Mouse (Mus musculus) neural tube, embryonic 12.5 days (tissue): ENCODE results near the gene Nktr. TPM values are rescaled to one million over a fixed set of nuclear protein-coding genes. Genes with fewer than 3 reads are reported as not detected.
A peak's percentile ranks its signal among the peaks of the same experiment; 100 is the strongest.

Source experiments
- ATAC-seq: fragments of 200-750 bp; cut with Nextera tagmentation; 2 replicates; pipeline ENCODE4 v1.8.0; 2017; ENCODE audit warnings: low read depth, mild to moderate bottlenecking, moderate TSS enrichment, moderate library complexity; ENCODE audit not compliant: low FRiP score
- H3K27ac ChIP-seq: fragments of 300-500 bp; sonication (generic); 2 replicates; pipeline ENCODE4 v1.5.1; 2016
- H3K27me3 ChIP-seq: fragments of 300-500 bp; sonication (generic); replicated peaks from 2 replicates; pipeline ENCODE4 v1.6.1; 2016; ENCODE audit warnings: mild to moderate bottlenecking
- H3K36me3 ChIP-seq: fragments of 300-500 bp; sonication (generic); 2 replicates; pipeline ENCODE4 v1.6.1; 2016; ENCODE audit warnings: mild to moderate bottlenecking
- H3K4me1 ChIP-seq: fragments of 300-500 bp; sonication (generic); 2 replicates; pipeline ENCODE4 v1.6.1; 2016
- H3K4me2 ChIP-seq: fragments of 300-500 bp; sonication (generic); replicated peaks from 2 replicates; pipeline ENCODE4 v1.6.1; 2016; ENCODE audit warnings: mild to moderate bottlenecking
- H3K4me3 ChIP-seq: fragments of 300-500 bp; sonication (generic); 2 replicates; pipeline ENCODE4 v1.5.1; 2016
- H3K9ac ChIP-seq: fragments of 300-500 bp; sonication (generic); 2 replicates; pipeline ENCODE4 v1.6.1; 2016; ENCODE audit warnings: mild to moderate bottlenecking
- H3K9me3 ChIP-seq: fragments of 300-500 bp; sonication (generic); 2 replicates; pipeline ENCODE4 v1.6.1; 2016; ENCODE audit warnings: mild to moderate bottlenecking
- WGBS: fragments of 180-500 bp; shearing (Covaris S2); methylation state at CpG from one replicate; pipeline ENCODE4 v1.1.7; 2016; 5-methylcytosine and 5-hydroxymethylcytosine counted together
- polyA plus RNA-seq: library from polyadenylated mRNA; unstranded; fragments of >200 nt; fragmentation: Nextera tagmentation; extraction: Ambion mirVana; gene quantifications from 2 replicates; pipeline ENCODE4 v1.2.1, GENCODE M21; 2016

The Nktr gene
- polyA plus RNA-seq, 1 experiment from 2014 or later = 57.6 TPM

DNA sequence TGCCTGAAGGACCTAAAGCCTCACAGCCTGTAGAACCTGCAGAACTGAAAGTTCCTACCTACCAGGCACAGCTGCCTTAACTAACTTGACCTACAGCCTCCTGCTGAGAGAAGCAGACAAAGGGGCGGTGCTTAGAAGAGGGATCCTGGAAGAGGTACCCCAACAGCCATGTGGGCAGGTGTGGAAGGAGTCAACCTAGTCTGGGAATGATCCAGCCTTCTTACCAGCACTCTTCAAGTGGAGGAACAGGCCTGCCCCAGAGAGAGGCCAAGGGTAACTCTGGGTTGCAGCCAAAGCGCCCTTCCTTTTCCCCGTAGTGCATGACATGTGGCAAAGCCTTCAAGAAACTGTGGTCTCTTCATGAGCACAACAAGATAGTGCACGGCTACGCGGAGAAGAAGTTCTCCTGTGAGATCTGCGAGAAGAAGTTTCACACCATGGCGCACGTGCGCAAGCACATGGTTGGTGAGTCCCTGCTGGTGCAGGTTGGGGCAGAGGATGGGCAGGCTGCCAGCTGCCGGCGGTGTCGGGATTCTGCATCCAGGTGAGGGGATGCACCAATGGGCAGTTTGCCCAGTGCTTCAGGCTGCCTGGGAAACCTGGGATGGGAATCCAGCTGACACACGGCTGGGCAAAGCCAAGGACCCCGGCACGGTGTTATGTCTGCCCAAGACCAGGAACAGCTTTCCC is 46.3 kb downstream of the Nktr start:
- peaks cover 19% of the 10 kb centered on the region for H3K4me1 ChIP-seq
- H3K36me3 ChIP-seq = peaks cover 68% of the 10 kb centered on the region
- H3K27me3 ChIP-seq = no peaks in the 10 kb centered on the region
- no peak overlapping the region for H3K4me2 ChIP-seq
- no peak for ATAC-seq
- no peaks in the 10 kb centered on the region for H3K9me3 ChIP-seq
- H3K27ac ChIP-seq = no peak overlapping the region
- 95% methylated on average over 16 of the region's 16 CpGs for WGBS
- H3K4me3 ChIP-seq = no peak overlapping the region
- H3K9ac ChIP-seq = no peak overlapping the region

- Histone ChIP-seq H3K9me3 (no peaks in the 10 kb centered on the region), H3K27ac (no peak overlapping the region), H3K4me3 (no peak overlapping the region), H3K9ac (no peak overlapping the region), H3K36me3 (peaks cover 17% of the 10 kb centered on the region), H3K4me2 (no peak overlapping the region), H3K27me3 (peaks cover 19% of the 10 kb centered on the region), H3K4me1 (0 out of 2 replicates have a peak, but pooled peaks cover under 1% of the 10 kb centered on the region)
- no peak for ATAC-seq
- 75% methylated on average over 5 of the region's 5 CpGs for WGBS
Measured at GRCm38 (mm10) chr9:121772412-121772811, 53.4 kb downstream of the Nktr start.

DNA sequence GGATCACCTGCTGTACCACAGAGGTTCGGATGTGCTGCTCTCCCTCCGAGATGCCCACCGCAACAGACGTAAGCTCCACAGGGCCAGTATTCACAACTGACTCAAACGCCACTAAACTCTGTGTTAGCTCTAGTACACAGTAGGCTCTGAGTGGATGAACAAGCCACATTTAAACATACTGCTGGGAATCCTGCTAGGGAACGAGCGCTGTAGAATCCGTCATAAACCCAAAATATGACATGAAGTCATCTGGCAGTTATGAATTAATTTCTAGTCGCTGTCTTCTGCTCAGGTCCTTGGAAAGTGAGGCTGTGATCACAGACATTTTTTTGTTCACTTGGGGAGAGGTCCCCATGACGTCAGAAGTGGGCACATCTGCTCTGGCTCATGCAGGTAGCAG is 57.0 kb downstream of the Nktr start:
- Histone ChIP-seq H3K4me1 (peaks cover 12% of the 10 kb centered on the region; the same call in 1 of the 2 replicates), H3K9ac (no peak overlapping the region), H3K36me3 (no peaks in the 10 kb centered on the region), H3K4me3 (no peak overlapping the region), H3K27ac (no peak overlapping the region), H3K27me3 (peaks cover 50% of the 10 kb centered on the region), H3K9me3 (no peaks in the 10 kb centered on the region), H3K4me2 (no peak overlapping the region)
- WGBS = 83% methylated on average over 10 of the region's 10 CpGs
- ATAC-seq = no peak

DNA sequence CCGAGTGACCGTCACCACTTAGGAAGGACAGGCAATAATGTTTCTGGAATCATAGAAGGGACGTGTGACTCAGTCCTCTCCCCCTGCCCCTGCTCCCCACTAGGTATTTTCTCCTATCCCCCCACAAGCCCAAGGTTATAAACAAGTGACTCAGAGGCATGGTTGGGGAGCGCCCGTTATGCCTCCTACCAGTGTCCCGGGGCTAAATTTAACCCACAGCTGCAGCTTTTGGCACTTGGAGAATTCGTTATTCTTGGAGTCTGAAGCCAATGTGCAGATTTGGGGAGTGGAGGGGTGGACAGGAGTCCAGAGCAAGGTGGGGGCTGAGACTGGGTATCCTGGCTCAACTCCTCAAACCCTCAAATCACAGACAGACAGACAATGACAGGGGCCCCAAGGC is 57.5 kb downstream of the Nktr start:
- no peak overlapping the region for H3K4me3 ChIP-seq
- H3K9me3 ChIP-seq = no peaks in the 10 kb centered on the region
- H3K27ac ChIP-seq = no peak overlapping the region
- H3K36me3 ChIP-seq = no peaks in the 10 kb centered on the region
- no peak overlapping the region for H3K9ac ChIP-seq
- H3K27me3 ChIP-seq = peaks cover 50% of the 10 kb centered on the region
- WGBS = 84% methylated on average over 7 of the region's 7 CpGs
- H3K4me2 ChIP-seq = no peak overlapping the region
- ATAC-seq = no peak
- peaks cover 12% of the 10 kb centered on the region; the same call in 1 of the 2 replicates for H3K4me1 ChIP-seq

- Histone ChIP-seq H3K4me1 (peaks cover 12% of the 10 kb centered on the region; the same call in 1 of the 2 replicates), H3K36me3 (no peaks in the 10 kb centered on the region), H3K27me3 (peaks cover 50% of the 10 kb centered on the region), H3K4me3 (peak within 1 kb of the TSS; percentile 21), H3K4me2 (peak within 1 kb of the TSS; percentile 60), H3K9me3 (no peaks in the 10 kb centered on the region), H3K27ac (no peak within 1 kb of the TSS), H3K9ac (no peak within 1 kb of the TSS)
- WGBS = 19% methylated on average over 30 of the region's 30 CpGs
- 0 out of 2 replicates have a peak, but pooled peaks have one; percentile 33 for ATAC-seq
Measured at GRCm38 (mm10) chr9:121777484-121778065, 58.6 kb downstream of the Nktr start, which contains the start of gene Klhl40. TSS of gene Klhl40 (plus strand) at chr9:121777607.

DNA sequence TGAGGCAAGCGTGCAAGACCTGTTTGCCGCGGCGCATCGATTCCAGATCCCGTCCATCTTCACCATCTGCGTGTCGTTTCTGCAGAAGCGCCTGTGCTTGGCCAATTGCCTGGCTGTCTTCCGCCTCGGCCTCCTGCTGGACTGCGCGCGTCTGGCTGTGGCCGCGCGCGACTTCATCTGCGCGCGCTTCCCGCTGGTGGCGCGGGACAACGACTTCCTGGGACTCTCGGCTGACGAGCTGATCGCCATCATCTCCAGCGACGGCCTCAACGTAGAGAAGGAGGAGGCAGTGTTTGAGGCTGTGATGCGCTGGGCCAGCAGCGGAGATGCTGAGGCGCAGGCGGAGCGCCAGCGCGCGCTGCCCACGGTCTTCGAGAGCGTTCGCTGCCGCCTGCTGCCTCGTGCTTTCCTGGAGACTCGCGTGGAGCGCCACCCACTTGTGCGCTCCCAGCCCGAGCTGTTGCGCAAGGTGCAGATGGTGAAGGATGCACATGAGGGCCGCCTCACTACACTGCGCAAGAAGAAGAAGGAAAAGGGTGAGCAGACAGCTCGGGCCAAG is 59.2 kb downstream of the Nktr start:
- H3K27ac ChIP-seq = no peak overlapping the region
- ATAC-seq = peak; percentile 37; the same call in 1 of the 2 replicates
- peak overlapping the region; percentile 21 for H3K4me3 ChIP-seq
- H3K27me3 ChIP-seq = peaks cover 50% of the 10 kb centered on the region
- H3K9ac ChIP-seq = no peak overlapping the region
- no peaks in the 10 kb centered on the region for H3K36me3 ChIP-seq
- peaks cover 12% of the 10 kb centered on the region; the same call in 1 of the 2 replicates for H3K4me1 ChIP-seq
- 16% methylated on average over 54 of the region's 54 CpGs for WGBS
- H3K4me2 ChIP-seq = peak overlapping the region; percentile 60
- no peaks in the 10 kb centered on the region for H3K9me3 ChIP-seq

- WGBS = 88% methylated on average over 12 of the region's 12 CpGs
- Histone ChIP-seq H3K4me1 (0 out of 2 replicates have a peak, but pooled peaks cover 3% of the 10 kb centered on the region), H3K27me3 (peaks cover 8% of the 10 kb centered on the region)
Measured at GRCm38 (mm10) chr9:121784801-121785200, 65.8 kb downstream of the Nktr start.

GRCm38 (mm10) chr9:121785261-121785660 is 66.3 kb downstream of the Nktr start:
- no peak for ATAC-seq
- no peaks in the 10 kb centered on the region for H3K9me3 ChIP-seq
- H3K4me3 ChIP-seq = no peak overlapping the region
- H3K27ac ChIP-seq = no peak overlapping the region
- H3K27me3 ChIP-seq = peaks cover 3% of the 10 kb centered on the region
- H3K4me1 ChIP-seq = 0 out of 2 replicates have a peak, but pooled peaks cover 3% of the 10 kb centered on the region
- no peak overlapping the region for H3K4me2 ChIP-seq
- 84% methylated on average over 8 of the region's 8 CpGs for WGBS
- no peak overlapping the region for H3K9ac ChIP-seq
- H3K36me3 ChIP-seq = no peaks in the 10 kb centered on the region

More at GRCm38 (mm10) chr9:121784801-121785200, 65.8 kb downstream of the Nktr start:
- Histone ChIP-seq H3K36me3 (no peaks in the 10 kb centered on the region), H3K9ac (no peak overlapping the region), H3K27ac (no peak overlapping the region), H3K9me3 (no peaks in the 10 kb centered on the region), H3K4me3 (no peak overlapping the region), H3K4me2 (no peak overlapping the region)
- ATAC-seq = no peak

GRCm38 (mm10) chr9:121786359-121786758 is 67.4 kb downstream of the Nktr start:
- Histone ChIP-seq H3K4me1 (0 out of 2 replicates have a peak, but pooled peaks cover 3% of the 10 kb centered on the region), H3K9ac (no peak overlapping the region), H3K9me3 (no peaks in the 10 kb centered on the region), H3K4me2 (no peak overlapping the region), H3K36me3 (no peaks in the 10 kb centered on the region), H3K4me3 (no peak overlapping the region), H3K27ac (no peak overlapping the region), H3K27me3 (no peaks in the 10 kb centered on the region)
- no peak for ATAC-seq
- 77% methylated on average over 2 of the region's 2 CpGs for WGBS

- no peak for ATAC-seq
- H3K4me2 ChIP-seq = no peak overlapping the region
- H3K4me1 ChIP-seq = 0 out of 2 replicates have a peak, but pooled peaks cover 5% of the 10 kb centered on the region
- no peaks in the 10 kb centered on the region for H3K36me3 ChIP-seq
- 15% methylated on average over 5 of the region's 5 CpGs for WGBS
- no peaks in the 10 kb centered on the region for H3K9me3 ChIP-seq
- H3K4me3 ChIP-seq = no peak overlapping the region
- H3K27me3 ChIP-seq = no peaks in the 10 kb centered on the region
- H3K27ac ChIP-seq = no peak overlapping the region
- H3K9ac ChIP-seq = no peak overlapping the region
Measured at GRCm38 (mm10) chr9:121791206-121791605, 72.2 kb downstream of the Nktr start.

- no peak within 1 kb of the TSS for H3K4me2 ChIP-seq
- no peaks in the 10 kb centered on the region for H3K27me3 ChIP-seq
- 53% methylated on average over 24 of the region's 24 CpGs for WGBS
- H3K4me3 ChIP-seq = no peak within 1 kb of the TSS
- H3K36me3 ChIP-seq = no peaks in the 10 kb centered on the region
- H3K9ac ChIP-seq = no peak within 1 kb of the TSS
- no peak for ATAC-seq
- no peak within 1 kb of the TSS for H3K27ac ChIP-seq
- no peaks in the 10 kb centered on the region for H3K9me3 ChIP-seq
- 0 out of 2 replicates have a peak, but pooled peaks cover 5% of the 10 kb centered on the region for H3K4me1 ChIP-seq
Measured at GRCm38 (mm10) chr9:121791757-121792521, 73.0 kb downstream of the Nktr start, which contains the start of gene Hhatl. TSS of gene Hhatl (minus strand) at chr9:121792507.
